Mouse (Mus musculus) cerebellum, adult 9-11 months (tissue): ENCODE data around the gene Tnpo3.

Experiments used
- DNase-seq: peaks from one replicate; pipeline ENCODE4 v3.0.0; 2022

Gene Tnpo3

DNA sequence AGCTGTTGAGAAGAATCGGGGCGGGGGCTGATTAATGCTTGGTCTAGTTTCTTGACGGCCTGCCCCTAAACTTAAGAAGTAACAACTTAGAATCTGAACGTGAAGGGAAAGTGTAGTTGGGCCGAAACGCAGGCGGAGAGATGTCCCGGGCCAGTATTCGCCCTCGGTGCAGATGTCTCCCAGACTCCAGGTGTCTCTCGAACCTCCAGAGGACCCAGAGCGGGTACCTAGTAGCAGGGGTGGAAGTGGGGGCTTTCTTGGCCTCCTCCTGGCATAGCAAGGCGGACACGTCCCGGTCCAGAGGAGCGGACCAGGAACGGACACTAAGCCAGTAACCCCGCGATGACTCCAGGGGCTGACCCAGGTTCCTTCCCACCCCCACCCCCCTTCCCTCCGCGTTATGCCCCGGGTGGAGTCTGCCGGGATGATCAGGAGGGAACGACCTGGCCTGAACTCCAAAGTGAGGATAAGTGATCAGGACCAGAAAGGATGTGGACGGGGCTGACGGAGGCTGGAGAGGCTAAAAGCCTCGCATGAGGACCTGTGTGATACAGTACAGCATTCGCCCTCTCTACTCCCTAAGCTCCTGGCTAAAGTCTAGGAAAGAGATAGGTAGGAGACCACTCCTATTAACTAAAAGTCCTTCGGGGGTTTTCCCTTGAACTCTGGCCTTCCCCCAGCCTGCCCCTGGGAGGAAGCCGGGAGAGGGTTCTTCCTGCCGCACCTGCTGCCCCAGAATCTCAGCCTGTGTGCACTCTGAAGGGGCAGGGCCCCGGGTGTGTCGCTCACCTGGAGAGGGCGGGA, 82.1 kb downstream of the Tnpo3 start:
- no peak for DNase-seq

DNA sequence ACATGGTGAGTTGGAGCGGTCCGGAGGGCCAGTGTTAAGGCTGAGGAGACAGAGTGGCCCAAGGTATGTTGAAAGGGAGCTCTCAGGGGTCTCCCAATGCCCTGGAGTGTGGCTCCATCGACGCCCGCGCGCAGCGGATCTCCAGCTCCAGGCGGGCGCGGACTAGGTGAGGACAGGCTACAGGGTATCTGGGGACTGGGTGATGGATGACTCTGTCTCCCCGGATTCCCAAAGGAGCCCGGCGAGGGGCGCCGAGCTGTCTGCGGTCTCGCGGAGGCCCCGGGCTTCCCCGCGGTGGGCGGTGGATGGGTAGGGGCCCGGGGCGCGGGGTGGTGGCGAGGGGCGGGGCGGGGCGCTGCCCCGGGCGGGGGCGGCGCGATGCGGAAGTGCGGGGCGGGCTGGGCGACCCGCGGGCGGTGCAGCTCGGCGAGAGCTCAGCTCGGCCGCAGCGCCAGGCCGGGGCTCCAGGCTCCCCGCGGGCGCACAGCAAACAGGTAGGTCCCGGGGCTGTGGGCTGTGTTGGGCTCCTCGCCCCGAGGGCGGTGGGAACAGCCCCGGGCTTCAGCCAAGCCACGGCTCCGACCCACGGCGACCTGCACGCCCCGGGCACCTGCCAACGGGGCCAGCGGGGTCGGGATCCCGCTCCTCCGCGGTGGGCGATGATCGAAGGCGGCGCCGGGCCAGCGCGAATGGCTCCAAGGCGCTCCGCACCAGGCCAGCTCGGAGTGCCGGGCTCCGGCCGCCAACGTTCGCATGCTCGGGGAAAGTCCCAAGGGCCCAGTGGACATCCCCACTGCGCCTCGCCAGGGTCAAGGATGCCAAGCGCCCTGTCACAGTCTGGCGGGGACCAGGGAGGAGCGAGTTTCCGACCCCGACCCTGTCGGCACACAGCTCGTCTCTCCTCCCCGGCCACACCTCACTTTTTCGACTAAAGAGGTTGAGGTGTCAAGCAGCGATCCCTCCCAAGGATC, 83.1 kb downstream of the Tnpo3 start, which contains the start of gene Irf5:
TSS of gene Irf5 (plus strand) at position 345 of the 971 bp plus-strand sequence.
- DNase-seq: no peak

DNA sequence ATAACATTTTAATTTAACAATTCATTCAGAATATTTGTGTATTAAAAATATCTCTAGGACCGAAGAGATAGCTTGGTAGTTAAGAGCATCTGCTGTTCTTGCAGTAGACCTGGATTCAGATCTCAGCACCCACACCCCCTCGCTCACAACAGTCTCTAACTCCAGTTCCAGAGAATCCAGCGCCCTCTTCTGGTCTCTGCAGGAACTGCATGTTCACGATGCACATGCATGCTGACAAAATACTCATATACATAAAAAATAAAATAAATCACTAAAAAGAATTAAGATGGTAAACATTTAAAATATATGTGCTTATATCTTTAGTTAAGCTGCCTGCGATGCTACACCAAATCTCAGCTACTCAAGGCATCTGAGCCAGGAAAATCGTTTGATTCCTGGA, 84.4 kb downstream of the Tnpo3 start:
- no peak for DNase-seq

DNA sequence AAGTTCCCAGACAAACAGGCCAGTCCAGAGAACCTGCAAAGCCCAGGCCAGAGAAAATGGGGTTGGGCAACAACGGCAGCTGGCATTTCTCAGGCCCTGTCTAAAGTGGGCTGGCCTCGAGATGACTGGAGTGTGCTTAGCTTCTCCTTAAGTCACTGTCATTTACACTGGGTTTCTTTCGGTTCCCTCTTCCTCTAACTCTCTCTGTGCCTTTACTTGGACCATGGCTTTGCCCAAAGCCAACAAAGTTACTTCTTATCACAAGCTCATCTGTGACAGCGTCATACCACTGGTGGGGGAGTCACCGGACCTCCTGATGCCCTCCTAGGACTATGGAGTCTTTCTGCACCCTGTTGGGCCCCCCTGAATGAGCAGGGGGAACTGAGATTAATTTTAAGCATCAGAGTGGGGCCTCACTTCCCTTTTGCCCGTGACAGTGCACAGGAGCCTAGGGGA, 85.6 kb downstream of the Tnpo3 start:
- DNase-seq: no peak

DNA sequence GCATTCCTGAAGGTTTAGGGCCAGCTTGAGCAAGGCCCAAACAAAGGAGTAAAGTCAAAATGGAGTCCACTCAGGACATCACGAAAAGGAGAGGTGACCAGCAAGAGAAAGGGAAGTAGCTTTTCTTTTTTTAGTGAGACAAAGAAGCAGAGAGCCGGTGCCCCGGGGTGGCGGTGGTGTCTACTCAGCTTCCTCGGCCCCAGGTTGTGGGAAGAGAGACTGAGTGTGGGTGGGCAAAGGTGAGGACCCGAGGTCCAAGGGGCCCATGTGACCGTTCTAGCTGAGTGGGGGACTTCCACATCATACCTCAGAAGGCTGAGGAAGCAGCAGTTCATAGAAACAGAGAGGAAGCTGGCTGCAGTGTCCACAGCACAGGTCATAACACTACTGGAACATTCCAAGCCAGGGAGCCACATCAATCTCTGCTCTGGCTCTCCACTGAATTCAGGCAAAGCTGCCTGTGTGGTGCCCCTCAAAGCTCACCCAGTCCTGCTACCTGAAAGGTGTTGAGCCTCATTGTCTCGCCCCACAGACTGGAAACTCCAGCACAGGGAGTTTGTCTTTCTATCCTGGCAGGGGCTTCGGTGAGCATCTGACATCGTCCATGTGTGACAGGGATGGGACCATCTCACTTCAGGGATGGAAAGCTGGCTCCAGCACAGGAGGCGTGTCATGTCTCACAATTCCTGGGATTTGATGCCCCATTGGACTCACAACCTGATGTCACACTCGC, 86.2 kb downstream of the Tnpo3 start:
- DNase-seq: no peak

DNA sequence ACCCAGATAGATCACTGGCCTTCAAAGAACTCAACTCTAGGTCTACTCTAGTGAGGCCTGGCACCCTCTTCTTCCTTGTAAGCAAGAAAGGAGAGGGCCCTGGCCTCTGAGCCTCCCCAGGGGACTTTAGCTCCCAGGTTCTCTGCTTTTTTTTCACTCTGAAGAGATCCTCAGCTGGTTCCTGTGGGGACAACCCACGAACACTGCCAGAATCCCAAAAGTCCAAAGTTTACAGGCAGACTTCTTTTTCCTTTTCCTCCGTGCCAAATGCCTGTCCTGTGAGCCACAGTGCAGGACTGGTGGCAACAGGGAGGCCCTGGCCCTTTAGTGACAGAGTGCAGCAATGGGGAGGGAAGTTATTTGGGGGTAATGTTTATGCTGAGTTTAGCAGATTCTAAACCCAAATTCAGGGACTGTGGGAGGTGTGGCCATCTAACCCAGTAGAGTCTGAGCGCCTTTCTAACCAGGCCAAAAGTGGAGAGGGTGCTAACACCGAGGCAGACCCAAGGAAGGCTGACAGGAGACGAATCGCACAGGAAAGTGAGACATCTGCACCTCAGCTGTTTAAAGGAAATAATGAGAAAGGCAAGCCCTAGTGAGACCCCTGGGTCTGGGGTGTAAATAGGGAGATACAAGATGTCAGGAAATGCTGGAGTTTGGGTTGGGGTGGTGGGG, 86.9 kb downstream of the Tnpo3 start:
- DNase-seq: no peak

DNA sequence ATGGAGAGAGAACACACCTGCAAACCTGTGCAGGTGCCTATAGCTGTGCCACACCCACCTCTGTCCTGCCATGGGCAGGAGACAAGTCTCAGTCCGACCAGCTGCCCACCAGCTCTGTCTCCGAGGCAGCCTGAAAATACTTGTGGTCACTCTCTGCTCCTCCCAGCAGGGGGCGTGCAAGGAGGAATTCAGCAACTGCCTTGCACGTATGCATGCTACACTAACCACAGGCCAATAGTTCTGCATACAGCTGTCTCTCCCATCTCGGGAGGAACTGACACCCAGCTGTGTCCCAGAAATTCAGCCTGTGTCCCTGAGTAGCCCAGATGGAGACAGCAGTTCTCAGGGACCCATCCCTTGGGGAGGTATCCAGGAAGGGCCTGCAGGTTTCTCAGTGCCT, 92.5 kb downstream of the Tnpo3 start:
- DNase-seq: no peak

DNA sequence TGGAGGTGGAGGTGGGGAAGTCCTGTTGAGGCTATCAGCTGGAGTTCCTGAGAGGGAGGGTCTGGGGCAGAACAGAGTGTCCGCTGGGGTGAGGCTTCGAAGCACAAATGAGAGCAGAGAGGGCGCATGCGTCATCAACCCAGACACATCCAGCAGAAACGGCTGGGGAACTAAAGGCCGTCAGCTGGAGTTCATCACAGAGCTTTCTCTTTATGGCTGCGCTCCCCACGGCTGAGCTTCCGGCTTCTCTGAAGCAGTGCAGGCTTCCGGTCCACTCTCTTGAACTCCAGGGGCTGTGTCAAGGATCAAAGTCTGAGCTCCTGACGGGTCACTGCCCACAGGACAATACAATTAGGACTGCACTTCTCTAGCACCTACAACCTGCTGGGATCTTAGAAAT, 96.4 kb downstream of the Tnpo3 start:
- no peak for DNase-seq

DNA sequence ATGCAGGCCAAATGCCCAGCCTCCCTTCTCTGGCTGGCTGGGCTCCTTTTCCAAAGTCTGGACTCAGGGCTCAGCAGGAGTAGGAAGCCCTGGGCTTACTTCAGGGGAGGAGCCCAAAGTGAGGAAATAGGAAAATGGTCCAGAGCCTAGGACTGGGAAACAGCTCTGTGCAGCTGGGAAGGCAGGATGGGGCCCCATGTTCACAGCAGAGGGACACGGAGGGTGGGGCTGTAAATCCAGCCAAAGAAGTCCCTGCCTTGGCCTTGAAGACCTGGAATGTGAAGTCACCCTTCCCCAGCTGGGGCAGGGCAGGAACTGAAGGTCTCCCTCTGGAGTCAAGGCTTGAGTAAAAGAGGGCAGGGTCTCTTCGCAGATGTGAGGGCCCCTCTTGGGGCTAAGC, 100.6 kb downstream of the Tnpo3 start:
- no peak for DNase-seq

DNA sequence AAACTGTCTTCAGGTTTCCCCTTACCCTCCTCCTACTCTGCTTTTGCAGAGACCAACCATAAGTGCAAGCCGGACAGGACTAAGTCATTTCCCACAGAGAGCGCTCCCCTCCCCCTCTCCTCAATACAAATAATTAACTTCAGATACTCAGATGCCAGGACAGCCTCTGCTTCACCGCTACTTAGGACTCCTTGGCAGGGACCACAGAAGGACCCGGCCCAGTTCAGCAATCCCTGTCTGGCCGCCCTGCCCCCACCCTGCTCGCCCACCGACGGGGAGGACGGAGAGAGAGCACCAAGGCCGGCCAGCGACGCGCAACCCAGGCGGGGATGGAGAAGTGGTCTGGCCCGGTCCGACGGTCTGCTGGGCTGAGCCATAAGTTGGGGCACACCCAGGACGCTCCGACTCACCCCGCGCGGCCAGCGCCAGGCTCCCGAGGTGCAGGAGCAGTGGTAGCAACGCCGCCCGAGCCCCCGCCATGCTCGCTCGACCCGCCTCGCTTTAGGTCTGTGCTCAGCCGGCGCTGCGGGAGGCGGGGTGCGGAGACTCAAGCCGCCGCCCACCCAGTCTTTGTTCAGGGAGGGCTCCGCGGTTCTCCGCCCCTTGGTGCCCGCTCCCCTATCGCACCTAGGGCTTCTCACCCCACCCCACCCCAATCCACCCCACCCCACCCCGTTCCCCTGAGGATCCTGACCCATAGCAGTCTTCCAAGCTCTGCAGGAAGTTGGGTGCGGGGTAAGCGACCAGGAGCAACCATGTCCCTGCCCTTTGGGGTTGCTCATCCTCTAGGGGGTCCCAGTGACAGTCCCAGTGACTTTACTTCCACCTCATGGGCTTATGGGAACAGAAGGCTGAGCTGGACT, 102.0 kb downstream of the Tnpo3 start, which contains the start of gene Kcp:
TSS of gene Kcp (minus strand) at position 506 of the 863 bp plus-strand sequence.
- no peak for DNase-seq

DNA sequence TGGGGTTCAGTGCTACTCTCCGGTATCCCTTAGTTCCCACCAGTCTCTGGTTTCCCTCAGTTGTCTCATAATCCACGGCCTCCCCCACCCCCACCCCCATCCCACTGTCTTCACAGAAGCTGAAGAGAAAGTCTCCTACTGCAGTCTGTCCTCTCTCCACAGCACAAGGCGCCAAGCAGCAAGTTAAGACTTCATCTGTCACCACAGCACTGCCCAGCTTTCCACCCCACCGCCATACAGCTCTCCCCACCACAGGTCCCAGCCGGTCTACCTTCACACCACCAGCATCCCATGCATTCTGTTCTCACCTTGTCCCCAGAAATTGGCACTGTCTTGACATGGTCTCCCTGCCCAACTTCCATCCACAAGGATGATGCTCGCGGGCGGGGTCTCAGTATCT, 102.9 kb downstream of the Tnpo3 start:
- no peak for DNase-seq

DNA sequence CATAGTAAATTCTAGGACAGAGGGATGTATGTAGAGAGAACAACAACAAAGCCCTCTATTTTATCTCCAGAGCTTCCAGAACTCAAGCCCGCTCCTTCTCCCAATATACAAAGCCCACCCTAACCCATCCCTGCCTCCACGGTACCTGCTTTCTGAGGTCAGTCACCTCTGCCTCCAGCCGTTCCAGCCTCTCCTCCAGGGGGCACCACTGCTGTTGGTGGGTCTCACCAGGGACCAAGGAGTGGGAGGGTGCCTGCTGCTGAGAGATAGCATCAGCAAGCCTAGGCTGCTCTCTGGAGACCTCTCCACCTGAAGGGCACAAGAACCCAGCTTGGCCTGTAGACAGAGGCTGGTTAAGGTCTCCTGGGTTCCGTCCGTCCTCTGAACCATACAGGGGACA, 104.2 kb downstream of the Tnpo3 start:
- no peak for DNase-seq

DNA sequence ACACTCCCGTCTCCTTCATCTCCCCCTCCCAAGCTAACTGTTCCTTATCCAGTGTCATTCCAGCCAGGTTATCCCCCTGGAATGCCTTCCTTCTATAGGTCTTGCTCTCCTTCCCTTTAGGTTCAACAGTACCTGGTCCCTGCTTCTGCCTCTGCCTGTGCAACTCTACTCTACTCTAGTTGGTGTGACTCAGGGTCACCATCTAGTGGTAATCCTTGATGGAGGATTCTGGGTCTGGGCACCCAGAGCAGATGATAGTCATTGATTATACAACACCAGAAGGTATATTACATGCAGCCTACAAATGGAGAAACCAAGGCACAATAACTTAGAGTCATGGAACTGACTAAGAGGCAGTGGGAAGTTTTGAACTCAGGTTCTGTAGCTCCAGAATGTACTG, 108.1 kb downstream of the Tnpo3 start:
- no peak for DNase-seq

DNA sequence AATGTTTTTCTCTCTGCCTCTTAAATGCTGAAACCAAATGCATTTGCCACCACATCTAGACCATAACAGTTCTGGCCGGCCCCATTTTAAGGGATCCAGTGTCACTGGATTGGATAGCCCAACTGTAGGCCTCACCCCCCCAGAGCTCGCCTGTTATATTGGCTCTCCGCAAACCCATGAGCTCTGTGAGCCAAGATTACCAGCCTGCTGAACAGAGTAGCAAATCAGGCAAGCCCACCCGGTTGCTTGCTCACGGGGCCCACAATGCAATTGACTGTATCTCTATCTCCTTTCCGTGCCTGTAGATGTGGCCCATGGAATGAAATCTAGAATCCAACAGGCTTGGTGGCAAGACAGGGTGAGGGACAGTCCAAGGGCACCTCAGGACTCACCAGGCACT, 108.9 kb downstream of the Tnpo3 start:
- DNase-seq: no peak

DNA sequence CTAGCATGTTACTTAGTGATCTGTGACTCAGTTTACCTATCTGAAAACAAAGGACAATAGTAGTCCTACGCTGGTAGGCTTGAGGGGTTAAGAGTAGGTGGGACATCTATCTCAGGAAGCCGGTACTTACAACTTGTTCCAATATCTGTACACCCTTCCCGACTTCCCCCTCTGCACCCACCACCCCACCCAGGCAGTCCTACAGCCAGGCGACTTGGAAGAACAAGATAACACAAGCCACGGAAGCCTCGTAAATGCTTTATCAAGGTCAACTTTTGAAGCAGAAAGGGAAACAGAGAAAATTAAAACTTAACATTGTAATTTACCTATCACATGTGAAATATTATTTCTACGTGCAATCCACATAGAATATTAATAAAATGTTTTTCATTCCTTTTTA, 109.5 kb downstream of the Tnpo3 start:
- DNase-seq: no peak

DNA sequence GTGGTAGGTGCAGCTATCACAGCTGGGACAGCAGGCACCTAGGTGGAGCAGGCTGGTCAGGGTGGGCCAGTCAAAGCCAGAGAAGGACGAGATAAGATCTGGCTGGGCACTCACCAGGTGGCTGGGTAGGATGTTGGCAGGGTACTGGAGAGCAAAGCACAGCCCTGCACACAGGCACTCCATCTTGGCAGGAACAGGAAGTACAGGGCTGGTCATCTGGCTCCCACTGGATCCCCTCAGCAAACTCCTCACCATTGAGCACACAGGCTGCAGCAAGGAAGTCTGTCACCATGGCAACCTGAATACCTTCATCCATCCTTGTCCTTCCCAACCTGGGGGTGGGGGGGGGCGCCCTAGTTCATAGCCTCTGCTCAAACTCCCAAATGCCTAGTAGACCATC, 111.9 kb downstream of the Tnpo3 start:
- no peak for DNase-seq

DNA sequence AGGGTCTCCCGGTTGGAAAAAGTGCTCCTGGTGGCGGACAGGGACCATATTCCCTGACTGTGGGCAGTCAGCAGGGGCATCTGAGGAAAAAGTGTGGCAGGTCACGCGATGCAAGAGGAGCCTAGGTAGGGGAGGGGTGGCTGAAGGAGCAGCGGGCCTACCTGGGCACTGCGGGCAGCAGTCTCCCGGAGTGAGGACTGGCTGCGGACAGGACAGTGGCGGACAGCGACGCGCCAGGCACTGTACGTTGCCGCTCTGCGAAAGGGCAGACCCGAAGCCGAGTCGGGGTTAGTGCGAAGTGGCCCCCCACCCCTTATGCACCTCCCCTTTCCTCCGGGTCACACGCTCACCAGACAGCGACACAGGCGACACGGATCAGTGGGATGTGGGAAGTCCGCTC, 113.4 kb downstream of the Tnpo3 start:
- DNase-seq: no peak

DNA sequence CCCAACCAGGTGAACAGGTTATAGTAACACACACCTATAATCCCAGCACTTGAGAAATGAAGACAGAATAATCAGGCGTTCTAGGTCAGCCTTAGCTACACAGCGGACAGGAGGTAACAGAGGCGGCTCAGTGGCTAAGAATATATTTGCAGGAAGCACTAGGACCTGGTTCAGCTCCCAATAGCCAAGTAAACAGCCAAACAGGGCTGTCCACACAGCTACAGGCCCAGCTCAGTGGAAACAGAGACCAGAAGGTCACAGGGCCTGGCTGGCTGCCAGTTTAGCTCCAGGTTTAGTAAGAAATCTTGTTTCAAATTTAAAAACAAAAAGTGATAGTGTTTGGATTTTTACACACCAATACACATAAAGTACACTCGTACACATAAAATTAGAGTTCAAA, 115.6 kb downstream of the Tnpo3 start:
- DNase-seq: no peak
